Mouse (Mus musculus) adrenal gland, postnatal 25 days (tissue): ENCODE measurements around the gene Olfr1348. TPM values are rescaled to one million over a fixed set of nuclear protein-coding genes. Genes with fewer than 3 reads are reported as not detected.
"Not testable (repeated sequence)": the region's sequence is repeated elsewhere in the genome, so short reads cannot be mapped to it uniquely, and the experiment has no call there.

Experiments
- DNase-seq: peaks from one replicate; pipeline ENCODE4 v3.0.0; 2021; ENCODE audit warnings: mixed read lengths
- long read RNA-seq: library from polyadenylated mRNA; stranded (forward); transcript quantifications from one replicate; pipeline ENCODE4 v2.0.0, GENCODE M21; 2021
- total RNA-seq: library from RNA; stranded (reverse); gene quantifications from 2 replicates; pipeline ENCODE4 v1.2.3, GENCODE M21; 2021

Gene Olfr1348
- not detected in 2 replicates for total RNA-seq
- long read RNA-seq = 0 reads

DNA sequence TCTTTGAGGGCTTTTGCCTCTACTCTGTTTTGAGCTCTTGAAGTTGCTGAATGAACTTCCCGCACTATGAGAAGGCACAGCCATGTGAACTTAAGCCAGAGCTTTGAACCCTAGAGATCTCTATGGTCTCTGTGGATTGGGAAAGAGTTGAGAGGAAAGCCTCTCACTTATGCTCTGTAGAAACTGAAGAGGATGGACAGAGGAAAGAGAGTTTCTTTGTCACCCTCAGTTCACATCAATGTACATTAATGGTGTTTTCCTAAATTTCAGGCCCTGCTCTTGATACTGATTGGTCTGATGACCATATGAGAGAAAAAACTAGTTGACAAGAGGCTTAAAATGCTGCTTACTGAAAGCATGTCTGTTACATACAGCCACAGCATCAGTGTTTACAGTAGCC is at the start of gene Olfr1348:
Gene Olfr1348, minus strand, starts transcription at position 101 of the 400 bp plus-strand sequence.
- DNase-seq = no peak

DNA sequence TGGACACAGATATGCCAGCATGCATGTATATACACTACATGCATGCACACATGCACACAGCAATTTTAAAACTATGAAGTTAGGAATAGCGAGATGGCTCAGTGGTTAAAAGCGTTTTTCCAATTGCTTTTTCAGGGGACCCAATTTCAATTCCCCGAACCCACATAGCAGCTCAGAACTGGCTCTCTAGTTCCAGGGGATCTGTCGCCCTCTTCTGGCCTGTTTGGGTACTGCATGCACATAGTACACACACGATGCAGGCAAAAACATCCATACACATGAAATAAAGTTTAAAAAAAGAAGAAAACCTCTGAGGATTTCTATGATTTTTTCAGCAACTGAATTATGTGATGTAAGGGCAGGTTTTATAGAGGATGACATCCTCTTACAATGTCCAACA is 17.6 kb upstream of the Olfr1348 start:
- DNase-seq = no peak

DNA sequence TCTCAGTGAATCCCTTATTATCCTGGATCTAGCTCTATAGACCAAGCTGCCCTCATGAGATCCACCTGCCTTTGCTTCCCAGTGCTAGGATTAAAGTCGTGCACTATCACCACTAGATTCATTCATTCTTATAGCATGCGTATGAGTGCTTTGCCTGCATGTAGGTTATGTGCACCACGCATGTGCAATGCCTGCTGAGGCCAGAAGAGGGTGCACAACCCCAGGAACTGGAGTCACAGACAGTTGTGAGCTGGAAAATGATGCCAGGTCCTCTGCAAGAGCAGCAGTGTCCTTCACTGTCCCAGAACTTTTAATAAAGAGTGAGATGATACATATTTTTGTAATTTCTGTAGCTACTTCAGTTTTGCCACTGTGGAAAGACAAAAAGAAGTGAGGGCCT is 16.5 kb upstream of the Olfr1348 start:
- no peak for DNase-seq

DNA sequence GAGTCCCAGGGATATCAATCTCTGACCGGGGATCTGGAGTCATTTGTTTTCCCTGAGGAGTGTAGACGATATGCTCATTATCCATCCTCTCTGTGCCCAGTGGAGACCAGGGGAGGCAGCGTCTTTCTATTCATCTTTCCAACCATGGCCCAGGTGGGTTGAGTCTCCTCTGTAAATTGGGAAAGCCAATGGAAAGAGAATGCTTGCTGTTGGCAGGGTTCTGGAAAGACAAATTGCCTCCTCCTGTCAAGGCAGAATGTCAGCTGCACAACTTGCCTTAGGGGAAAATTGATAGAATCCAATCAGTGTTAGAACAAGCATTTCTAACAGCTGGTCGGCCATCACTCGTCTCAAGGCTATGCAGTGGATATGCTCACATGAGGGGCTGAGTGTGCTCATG is 14.3 kb upstream of the Olfr1348 start, which contains the start of gene Olfr1349:
Gene Olfr1349, minus strand, starts transcription at position 101 of the 400 bp plus-strand sequence.
- DNase-seq = no peak

DNA sequence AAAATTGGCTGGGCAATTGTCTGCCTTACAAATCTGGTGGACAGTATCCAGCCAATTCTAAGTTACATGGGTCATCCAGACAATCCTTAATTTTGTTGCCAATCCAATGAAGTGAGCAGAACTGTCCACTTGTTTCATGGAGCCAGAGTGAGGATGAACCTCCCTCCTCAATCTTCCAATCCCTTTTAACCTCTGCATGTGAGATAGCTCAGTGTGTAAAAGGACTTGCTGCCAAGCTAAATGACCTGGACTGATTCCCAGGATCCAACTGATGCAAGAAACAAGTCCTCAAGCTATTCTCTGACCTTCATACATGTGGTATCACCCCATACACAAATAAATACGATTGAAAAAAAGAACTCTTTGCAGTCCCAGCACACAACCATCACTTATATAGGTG is 13.1 kb upstream of the Olfr1348 start:
- DNase-seq = no peak

DNA sequence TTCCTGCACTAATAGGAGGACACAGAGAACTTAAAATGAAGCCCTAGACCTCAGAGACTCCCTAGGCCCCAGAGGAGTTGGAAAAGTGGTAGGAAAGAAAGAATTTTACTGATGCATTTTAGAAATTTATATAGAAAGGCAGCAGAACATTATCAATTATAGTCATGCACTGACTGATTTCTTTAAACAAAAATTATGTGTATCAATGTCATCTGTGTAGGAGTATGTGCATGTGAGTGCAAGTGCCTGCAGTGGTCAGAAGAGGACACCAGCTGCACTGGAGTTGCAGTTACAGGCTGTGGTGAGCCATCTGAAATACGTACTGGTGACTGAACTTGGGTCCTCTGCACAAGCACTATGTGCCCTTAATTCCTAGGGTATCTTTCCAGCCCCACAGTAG is 8.9 kb downstream of the Olfr1348 start, which contains the start of gene Olfr1347:
Gene Olfr1347, minus strand, starts transcription at position 101 of the 400 bp plus-strand sequence.
- no peak for DNase-seq

DNA sequence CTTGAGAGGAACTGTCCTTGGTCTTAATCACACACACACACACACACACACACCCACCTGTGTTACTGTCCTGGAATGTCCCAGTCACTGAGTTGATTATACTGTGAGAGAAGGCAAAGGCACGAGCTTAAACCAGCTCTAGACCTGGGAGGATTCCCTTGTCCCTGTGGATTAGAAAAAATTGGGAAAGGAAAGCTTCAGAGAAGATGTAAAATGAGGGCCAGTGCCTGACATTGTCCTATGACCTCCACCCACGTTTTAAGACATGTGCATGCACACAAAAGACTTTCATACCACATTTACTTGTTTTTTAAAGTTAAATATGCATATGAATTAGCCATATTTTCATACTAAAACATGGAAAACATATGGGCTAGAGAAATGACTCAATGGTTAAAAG is 21.7 kb downstream of the Olfr1348 start, which contains the start of gene Olfr5:
Gene Olfr5, minus strand, starts transcription at position 101 of the 400 bp plus-strand sequence.
- DNase-seq = no peak

DNA sequence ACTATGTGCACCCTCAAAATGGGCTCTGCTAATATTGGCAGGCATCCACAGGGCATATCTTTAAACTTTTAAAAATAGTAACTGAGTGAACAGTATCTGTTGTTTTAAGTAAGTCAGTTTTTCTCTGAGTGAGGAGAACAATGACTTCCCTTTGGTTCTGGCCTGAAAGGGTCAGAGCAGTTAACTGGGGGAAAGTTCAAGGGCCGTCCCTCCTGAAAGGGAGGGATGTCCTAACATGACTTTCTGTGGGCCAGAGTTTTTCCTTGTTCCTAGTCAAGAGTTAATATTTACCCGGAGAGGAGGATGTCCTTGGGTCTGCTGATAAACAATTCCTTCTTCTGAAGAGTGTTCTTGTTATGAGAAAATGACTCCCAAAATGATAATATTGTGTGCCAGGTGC is 30.9 kb downstream of the Olfr1348 start:
- DNase-seq = not testable (repeated sequence)

DNA sequence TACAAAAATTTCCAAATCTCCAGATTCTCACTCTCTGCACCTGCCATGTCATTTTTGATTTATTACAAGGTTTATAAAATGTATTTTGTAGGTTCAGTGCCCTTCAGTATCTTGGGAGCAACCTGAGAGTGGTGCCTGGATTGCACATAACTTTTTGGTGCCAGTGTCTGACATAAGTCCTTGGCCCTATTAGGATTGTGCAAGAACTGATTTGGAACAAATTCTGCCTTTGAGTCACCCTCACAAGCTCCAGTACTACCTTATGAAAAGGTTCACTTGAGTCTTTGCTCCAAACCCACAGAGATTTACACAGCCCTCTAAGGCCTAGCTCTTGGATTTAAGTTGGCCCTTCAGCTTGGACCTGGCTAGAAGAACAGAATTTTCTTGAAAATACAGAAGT is 41.6 kb downstream of the Olfr1348 start, which contains the start of gene Olfr1346:
Gene Olfr1346, plus strand, starts transcription at position 151 of the 400 bp plus-strand sequence.
- no peak for DNase-seq

DNA sequence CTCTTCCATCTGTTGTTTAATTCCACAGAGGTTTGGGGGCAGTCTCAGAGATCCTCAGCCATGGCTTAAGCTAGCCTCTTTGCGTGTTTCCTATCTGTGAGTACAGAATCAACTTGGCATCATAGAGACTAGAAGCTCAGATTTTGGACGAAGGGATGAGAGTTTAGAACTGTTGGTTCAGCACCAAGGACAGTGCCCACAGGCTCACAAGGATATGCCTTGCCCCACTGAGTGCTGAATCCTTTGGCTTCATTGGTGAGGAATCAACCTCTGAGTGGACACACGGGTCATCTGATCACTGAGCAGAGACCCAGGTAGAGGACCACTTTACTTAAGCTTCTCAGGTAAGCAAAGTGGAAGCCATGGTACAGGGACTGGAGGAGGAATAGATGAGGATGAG is 52.1 kb downstream of the Olfr1348 start:
- DNase-seq = no peak

DNA sequence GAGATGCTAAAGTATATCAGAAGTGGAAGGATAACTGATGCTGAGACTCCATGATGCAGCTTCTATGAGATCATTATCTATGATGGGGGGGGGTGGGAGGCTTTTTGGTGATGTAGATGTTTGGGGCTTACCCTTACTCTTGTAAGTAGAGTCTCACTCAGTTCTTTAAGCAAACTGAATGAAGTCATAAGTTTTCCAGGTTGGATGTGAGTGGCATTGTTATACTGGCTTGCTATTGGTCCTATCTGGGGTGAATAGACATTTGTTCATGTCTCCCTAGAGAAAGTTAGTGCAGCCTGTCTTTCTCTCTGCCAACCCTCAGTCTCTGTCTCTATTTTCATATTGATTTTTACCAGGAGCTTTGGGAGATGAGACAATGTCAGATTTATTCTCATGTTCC is 52.7 kb downstream of the Olfr1348 start, which contains the start of gene Olfr1336:
Gene Olfr1336, plus strand, starts transcription at position 301 of the 400 bp plus-strand sequence.
- no peak for DNase-seq

Other genes with a start within 250 kb of the Olfr1348 start
- gene Zfp667, start 222.2 kb downstream of the Olfr1348 start, total RNA-seq = 6.7 and 9.7 TPM in 2 replicates
- 2.9 and 3.9 TPM in 2 replicates for gene Zfp583, start 177.5 kb downstream of the Olfr1348 start, total RNA-seq
- 0.62 and 0.94 TPM in 2 replicates for gene Gm3854, start 165.0 kb downstream of the Olfr1348 start, total RNA-seq
- gene Zfp78, start 145.5 kb downstream of the Olfr1348 start, total RNA-seq = 3.6 and 4.7 TPM in 2 replicates
- gene Zfp28, start 125.5 kb downstream of the Olfr1348 start, total RNA-seq = 3.9 and 4.6 TPM in 2 replicates
- not detected in 2 replicates for gene Smim17, start 110.0 kb downstream of the Olfr1348 start, total RNA-seq
- gene Gm20715, start 98.5 kb downstream of the Olfr1348 start, total RNA-seq = 0.09 TPM in 1 of 2 replicates, not detected in the other
- gene Olfr1344, start 70.1 kb downstream of the Olfr1348 start, total RNA-seq = not detected in 2 replicates
- gene Olfr1336, start 52.6 kb downstream of the Olfr1348 start, total RNA-seq = not detected in 2 replicates
- gene Olfr1346, start 41.6 kb downstream of the Olfr1348 start, total RNA-seq = not detected in 2 replicates
- not detected in 2 replicates for gene Olfr5, start 21.8 kb downstream of the Olfr1348 start, total RNA-seq
- gene Olfr1347, start 9.0 kb downstream of the Olfr1348 start, total RNA-seq = not detected in 2 replicates
- gene Olfr1349, start 14.2 kb upstream of the Olfr1348 start, total RNA-seq = not detected in 2 replicates
- gene Olfr1350, start 56.1 kb upstream of the Olfr1348 start, total RNA-seq = not detected in 2 replicates
- gene Zim1, start 187.7 kb upstream of the Olfr1348 start, total RNA-seq = 5.5 and 5.8 TPM in 2 replicates
- 32.2 and 49.5 TPM in 2 replicates for gene Peg3, start 221.7 kb upstream of the Olfr1348 start, total RNA-seq
- 1.2 and 1.7 TPM in 2 replicates for gene Usp29, start 221.8 kb upstream of the Olfr1348 start, total RNA-seq